Mouse (Mus musculus): ENCODE results near the gene C130074G19Rik.

DNA sequence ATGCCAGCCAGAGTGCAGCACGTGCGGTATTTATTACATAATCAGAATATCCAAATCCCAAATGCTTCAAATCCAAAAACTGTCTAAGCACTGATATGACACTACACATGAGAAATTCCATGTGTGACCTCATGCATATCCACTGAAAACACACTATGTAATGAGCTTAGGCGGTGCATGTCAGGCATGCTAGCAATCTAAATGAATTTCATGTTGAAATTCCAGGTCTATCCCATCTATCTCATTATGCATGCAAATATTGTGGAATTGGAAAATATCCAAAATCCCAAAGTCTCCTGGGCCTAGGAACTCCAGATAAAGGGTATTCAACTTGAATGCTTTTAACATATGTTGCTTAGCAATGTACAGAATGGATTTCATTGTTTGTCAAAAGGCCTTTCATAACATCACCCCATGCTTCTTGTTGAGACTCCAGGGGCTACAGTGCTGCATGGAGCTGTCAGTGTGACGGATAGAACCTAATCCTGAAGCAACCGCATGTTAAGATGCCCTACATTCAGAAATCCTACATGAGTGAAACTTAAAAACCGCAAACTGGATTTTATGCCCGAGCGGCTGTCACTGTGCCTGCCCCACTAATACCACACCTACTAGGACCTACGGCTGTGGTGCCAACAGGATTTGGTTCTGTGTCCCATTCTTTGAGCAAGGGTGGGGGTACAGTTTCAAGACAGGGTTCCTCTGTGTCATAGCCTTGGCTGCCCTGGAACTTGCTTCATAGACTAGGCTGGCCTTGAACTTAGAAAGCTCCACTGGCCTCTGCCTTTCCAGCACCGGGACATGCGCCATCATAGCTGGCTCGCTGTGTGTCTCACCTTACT, 23.1 kb upstream of the C130074G19Rik start:
- TF ChIP-seq CTCF (IDR thresholded peaks at IDR 0.05; ENCODE audit: low read depth, low read length) (no peak), POLR2AphosphoS5 (IDR thresholded peaks at IDR 0.05; ENCODE audit: insufficient replicate concordance, low read depth, low read length) (no peak), TAL1 (conservative IDR thresholded peaks at IDR 0.05; ENCODE audit: low read depth, low read length) (no peak)
